Mouse (Mus musculus) ZHBTc4 (cell line): Measurements from ENCODE around the gene Fam178b.

Experiments
- DNase-seq: peaks from one replicate; pipeline ENCODE4 v3.0.0-alpha.2; 2011; ENCODE audit warnings: low read depth, low spot score

Gene Fam178b

DNA sequence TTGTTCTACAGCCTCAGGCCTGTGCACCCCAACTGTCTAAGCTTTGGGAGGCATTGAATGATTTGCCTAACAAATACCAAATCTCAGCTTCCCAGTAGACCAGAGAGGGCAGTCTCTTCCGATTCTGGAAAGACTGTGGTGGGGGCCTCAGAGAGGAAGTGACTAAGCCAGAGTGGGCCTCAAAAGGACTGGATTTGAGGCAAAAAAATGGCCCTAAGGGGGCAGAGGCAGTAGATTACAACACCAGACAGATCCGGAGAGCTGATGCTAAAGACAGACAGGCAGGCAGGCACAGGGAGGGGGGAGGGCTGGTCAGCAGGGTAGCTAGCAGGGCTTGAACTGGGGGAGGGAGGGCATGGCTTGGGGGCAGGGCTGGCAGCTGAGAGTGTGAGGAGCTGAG is 116.6 kb downstream of the Fam178b start:
- no peak for DNase-seq

- DNase-seq = no peak
Measured at GRCm38 (mm10) chr1:36564101-36564500, 118.9 kb downstream of the Fam178b start.

DNA sequence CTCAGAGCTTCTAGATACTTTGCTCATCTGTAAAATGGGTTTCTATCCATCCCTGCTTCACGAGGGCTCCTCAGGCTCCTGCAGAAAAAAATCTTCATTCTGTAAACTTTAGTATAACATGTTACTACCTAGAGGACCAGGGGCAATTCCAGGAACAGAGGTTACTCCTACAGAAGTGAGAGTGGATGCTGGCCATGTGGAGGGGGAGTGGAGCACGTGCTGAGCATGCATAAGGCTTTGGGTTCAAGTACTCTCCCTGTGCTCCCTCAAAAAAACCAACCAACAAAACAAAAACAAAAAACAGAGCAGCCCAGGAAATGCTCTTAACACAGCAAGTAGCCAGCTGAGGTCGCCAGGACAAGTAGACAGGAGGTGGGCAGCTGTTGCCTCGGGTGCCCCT is 119.4 kb downstream of the Fam178b start:
- no peak for DNase-seq

GRCm38 (mm10) chr1:36563197-36563596 is 119.8 kb downstream of the Fam178b start:
- DNase-seq = no peak

GRCm38 (mm10) chr1:36562388-36562787 is 120.6 kb downstream of the Fam178b start:
- DNase-seq = no peak

- no peak for DNase-seq
Measured at GRCm38 (mm10) chr1:36560903-36561302, 122.1 kb downstream of the Fam178b start.

GRCm38 (mm10) chr1:36559888-36560287 is 123.1 kb downstream of the Fam178b start:
- no peak for DNase-seq

- no peak for DNase-seq
Measured at GRCm38 (mm10) chr1:36559256-36559655, 123.7 kb downstream of the Fam178b start.

GRCm38 (mm10) chr1:36558031-36558993 is 124.7 kb downstream of the Fam178b start, which contains the start of gene Sema4c:
Gene Sema4c (minus strand): TSS chr1:36558349.
- peak; percentile 86 for DNase-seq

- DNase-seq = no peak
Measured at GRCm38 (mm10) chr1:36557457-36558011, 125.4 kb downstream of the Fam178b start.

DNA sequence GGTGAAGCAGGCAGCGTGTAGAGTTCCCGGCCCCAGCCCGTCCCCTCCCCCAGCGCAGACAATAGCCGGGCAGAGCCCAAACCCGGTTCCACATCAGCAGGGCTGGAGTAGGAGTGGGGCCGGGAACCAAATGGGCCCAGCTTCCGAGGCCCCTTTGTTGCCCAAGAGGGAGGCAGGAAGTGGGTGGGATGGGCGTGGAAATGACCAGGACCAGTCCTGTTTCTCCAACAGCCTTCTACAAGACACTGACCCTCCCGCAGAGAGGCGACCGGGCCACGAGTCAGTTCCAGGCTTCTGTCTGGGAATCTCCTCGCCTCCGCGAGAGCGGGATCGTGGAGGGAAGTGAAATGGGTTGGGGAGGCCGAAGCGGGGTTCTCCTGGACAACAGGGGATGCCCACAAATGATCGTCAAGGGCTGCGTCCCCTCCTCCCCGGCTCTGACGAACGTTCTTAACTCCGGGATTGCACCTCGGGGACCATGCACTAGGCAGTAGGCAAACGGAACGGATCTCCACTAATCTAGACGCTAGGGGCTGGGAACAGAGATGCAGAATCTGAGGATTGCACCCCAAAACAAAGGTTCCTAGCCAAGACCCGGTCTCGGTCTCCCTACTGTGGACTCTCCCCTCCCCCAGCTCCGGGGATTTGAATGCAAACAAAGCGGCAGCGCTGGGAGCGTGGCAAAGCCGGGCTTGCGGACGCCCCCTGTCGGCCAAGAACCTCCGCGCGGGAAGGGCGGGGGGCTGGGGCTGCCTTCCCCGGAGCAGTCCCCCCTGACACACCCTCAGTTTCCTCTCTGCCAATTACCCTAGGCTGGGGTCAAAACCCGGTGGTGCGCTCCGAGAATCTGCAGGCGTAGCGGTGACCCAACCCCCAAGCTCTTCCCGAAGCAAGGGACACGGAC is 126.2 kb downstream of the Fam178b start:
- DNase-seq = peak; percentile 93

DNA sequence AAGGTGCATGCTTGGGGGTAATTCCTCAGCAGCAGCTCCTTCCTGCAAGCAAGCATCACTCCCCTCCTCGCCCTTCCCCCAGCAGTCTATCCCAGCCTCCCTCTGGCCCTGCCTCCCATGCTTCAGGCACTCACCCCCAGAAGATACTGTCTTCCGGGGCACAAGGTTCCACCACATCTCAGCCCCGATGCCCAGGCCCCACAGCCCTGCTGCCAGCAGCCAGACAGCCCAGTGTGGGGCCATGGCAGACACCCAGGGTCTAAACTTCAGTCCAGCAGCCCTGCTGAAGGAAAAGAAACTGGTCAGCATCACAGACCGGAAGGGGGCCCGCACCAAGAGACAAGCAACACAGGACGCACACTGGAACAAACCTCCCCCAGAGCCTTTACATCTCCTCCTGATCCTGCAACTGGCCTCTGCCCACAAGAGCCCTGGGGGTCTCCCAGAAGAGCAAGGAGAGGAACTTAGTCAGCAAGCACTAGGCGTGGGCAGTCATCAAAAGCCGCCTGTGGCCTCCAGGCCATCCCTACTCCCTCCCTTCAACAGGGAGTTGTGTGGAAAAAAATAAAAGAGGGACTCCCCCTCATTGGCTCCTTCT is 127.1 kb downstream of the Fam178b start:
- DNase-seq = no peak

- no peak for DNase-seq
Measured at GRCm38 (mm10) chr1:36554633-36555399, 128.2 kb downstream of the Fam178b start.

GRCm38 (mm10) chr1:36552506-36552905 is 130.5 kb downstream of the Fam178b start:
- DNase-seq = no peak

- DNase-seq = no peak
Measured at GRCm38 (mm10) chr1:36551904-36552303, 131.1 kb downstream of the Fam178b start.

DNA sequence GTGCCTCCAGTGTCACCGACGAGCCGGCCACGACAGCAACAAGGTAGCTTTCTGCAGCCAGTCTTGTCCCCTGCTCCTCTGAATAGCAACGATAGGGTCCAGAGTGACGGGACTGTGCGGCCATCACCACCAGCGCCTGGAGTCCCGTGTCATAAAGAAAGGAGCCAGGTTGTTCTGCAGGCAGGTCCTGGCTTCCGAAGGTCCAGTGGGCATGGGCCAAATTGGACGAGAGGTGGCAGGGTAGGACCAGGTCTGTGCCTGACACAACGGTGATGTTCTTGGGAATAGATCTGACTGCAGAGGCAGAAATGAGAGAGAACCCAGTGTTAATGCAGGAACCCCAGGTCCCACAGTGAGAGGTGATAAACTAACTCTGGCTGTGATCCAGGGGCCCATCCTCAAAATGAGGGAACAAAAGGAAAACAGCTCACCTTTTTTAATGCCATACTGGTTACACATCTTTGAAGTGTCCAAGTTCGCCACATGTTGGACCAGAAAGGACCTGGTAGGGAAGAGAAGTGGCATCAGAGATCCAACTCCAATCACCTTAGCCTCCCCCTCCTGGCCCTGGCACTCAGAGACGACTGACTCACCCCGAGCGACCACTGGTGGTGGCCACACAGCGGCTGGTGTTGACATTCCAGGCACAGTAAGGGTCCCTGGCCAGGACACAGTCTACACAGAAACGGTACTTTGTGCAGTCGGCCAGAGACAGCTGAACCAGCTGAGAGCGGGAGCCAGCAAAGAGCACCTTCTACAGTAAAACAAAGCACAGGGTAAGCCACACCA is 132.7 kb downstream of the Fam178b start:
- no peak for DNase-seq

DNA sequence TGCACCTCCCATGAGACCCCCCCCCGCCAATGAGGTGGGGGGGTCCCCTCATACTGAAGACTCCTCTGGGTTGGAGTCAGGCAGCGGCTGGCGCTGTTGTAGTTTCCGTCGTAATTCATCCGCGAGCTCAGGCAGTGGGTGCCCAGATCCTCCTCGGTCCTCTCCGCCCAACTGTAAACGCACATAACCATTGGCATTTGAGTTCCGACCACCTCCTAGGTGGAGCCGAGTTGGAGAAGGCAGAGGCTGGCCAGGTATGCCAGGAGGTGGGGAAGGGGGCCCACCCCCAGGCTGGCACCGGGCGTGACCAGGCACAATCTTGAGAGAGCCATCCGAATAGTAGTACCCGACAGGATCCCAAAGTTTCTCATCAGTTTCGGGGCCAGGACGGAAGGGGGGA is 133.5 kb downstream of the Fam178b start:
- DNase-seq = no peak

DNA sequence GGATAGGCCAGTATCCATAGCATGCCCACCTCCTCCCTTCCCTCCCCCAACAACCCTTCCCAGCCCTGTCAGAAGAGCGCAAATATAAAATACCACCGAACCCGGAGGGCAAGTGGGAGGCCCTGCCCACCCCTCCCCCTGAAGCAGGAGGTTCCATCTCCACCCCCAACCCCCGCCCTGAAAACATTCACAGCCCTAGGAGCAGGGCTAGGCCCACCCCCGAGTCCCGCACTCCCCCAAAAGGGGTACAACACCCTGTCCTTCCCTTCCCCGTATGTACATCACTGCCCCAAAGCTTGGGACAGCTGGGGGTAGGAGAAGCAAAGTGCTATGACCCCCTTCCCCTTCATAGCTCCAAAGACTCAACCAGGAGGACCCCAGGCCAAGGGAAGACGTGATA is 134.2 kb downstream of the Fam178b start:
- DNase-seq = no peak

DNA sequence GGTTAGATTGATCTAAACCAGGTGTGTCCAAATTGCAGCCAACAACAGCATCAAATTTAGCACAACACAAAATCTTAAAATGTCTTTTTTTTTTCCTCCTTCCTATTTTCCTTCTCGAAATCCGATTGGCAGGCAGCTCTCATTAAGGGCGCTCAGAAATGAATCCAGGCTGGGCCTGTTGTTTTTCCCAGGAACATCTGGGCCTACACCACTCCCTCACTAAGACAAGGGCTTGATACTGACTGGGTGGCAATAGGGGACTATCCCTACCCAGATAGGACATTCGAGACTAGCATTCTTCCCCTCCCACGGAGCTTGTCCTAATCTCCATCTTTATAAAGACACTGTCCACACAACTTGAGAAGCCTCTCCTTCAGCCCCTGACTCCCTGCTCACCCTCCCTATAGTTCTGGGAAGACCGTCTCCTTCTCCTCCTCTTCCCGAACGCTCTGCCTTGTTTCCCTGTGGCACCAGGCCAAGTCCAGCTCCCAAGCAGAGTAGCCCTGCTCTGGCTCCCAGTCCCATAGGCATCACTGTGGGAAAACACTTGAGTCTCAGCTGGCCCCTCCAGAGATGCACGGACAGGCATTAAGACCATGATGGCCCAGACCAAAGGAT is 134.9 kb downstream of the Fam178b start:
- no peak for DNase-seq
